9 mouse cellular contexts compared by ENCODE assay signal in genomic region chr5:124014180-124014579, GRCm38 (mm10). TPM values are rescaled to one million over a fixed set of nuclear protein-coding genes. Genes with fewer than 3 reads are reported as not detected.
DNase-seq lines count a peak whose midpoint lies in the region; ATAC-seq and TF ChIP-seq lines count a peak whose summit lies in the region.
"Had no signal": no experiment of that assay in that cellular context is flagged by ENCODE, and none has a peak within 500 bp of the region (broad histone marks: within the 10 kb centered on the region; RNA-seq: fewer than 3 reads in every experiment).

No protein-coding gene starts in this region.

- 36% methylated on average over 3 of the region's 3 CpGs for WGBS in heart, postnatal 0 days
- WGBS in neural tube, embryonic 13.5 days = 74% methylated on average over 3 of the region's 3 CpGs

- intact Hi-C loops in heart, postnatal 36 days (cut with DNase I) = no loop called here

- H3K4me2 ChIP-seq in heart, postnatal 0 days (ENCODE audit: low read depth, low read length) = peak overlapping the region; percentile 58
- H3K4me2 ChIP-seq in neural tube, embryonic 13.5 days = peak overlapping the region; percentile 25; the same call in 1 of the 2 replicates

- H3K36me3 ChIP-seq in heart, postnatal 0 days (replicated peaks; ENCODE audit: control insufficient read depth, insufficient read depth, low read length) = peaks cover under 1% of the 10 kb centered on the region; the same call in 1 of the 2 replicates
- peaks cover 14% of the 10 kb centered on the region for H3K36me3 ChIP-seq in neural tube, embryonic 13.5 days

- H3K4me3 ChIP-seq in heart, postnatal 0 days (ENCODE audit: low read depth, low read length) = peak overlapping the region; percentile 30; the same call in 1 of the 2 replicates
- no peak overlapping the region for H3K4me3 ChIP-seq in neural tube, embryonic 13.5 days
- H3K4me3 ChIP-seq: neural tube, embryonic 12.5 days had no signal

- peak overlapping the region; percentile 92 for H3K27ac ChIP-seq in heart, postnatal 0 days (ENCODE audit: low read depth)
- H3K27ac ChIP-seq in neural tube, embryonic 13.5 days (replicated peaks) = peak overlapping the region; percentile 64
- H3K27ac ChIP-seq: liver, embryonic 14.5 days; neural tube, embryonic 12.5 days had no signal

- no peak for TF ChIP-seq CTCF in heart, postnatal 0 days (IDR thresholded peaks at IDR 0.05; ENCODE audit: low read depth)

- H3K4me1 ChIP-seq in heart, postnatal 0 days (ENCODE audit: control insufficient read depth, insufficient read depth) = peaks cover 91% of the 10 kb centered on the region
- peaks cover 97% of the 10 kb centered on the region for H3K4me1 ChIP-seq in neural tube, embryonic 13.5 days (replicated peaks)

- peak overlapping the region; percentile 42 for H3K9ac ChIP-seq in heart, postnatal 0 days (replicated peaks; ENCODE audit: low read depth, low read length)
- no peak overlapping the region for H3K9ac ChIP-seq in neural tube, embryonic 13.5 days
- H3K9ac ChIP-seq: liver, embryonic 14.5 days; neural tube, embryonic 12.5 days had no signal

- no peak for ATAC-seq in heart, postnatal 0 days (ENCODE audit: insufficient read depth, low read depth)
- ATAC-seq in neural tube, embryonic 13.5 days (ENCODE audit: low read depth) = no peak
- ATAC-seq in CD4-positive, CD25-positive, alpha-beta regulatory T cell, adult 4 months = no peak

- no peak for TF ChIP-seq EP300 in heart, postnatal 0 days (IDR thresholded peaks at IDR 0.05; ENCODE audit: low read depth)

- DNase-seq in heart, postnatal 0 days (ENCODE audit: low spot score) = no peak
- no peak for DNase-seq in heart, postnatal 36 days
- DNase-seq in neural tube, embryonic 10.5 days (ENCODE audit: extremely low spot score, low spot score) = no peak
- peak; percentile 19 for DNase-seq in induced T-regulatory cell, adult 2 months (ENCODE audit: low read depth)
- DNase-seq in thymus, postnatal 0 days (ENCODE audit: low spot score) = no peak

- H3K9me3 ChIP-seq in heart, postnatal 0 days (replicated peaks; ENCODE audit: control insufficient read depth, low read length) = no peaks in the 10 kb centered on the region
- no peaks in the 10 kb centered on the region for H3K9me3 ChIP-seq in neural tube, embryonic 13.5 days
- H3K9me3 ChIP-seq: neural tube, embryonic 12.5 days had no signal

- H3K27me3 ChIP-seq in heart, postnatal 0 days (ENCODE audit: control insufficient read depth, insufficient read depth, low read length) = no peaks in the 10 kb centered on the region
- H3K27me3 ChIP-seq in neural tube, embryonic 13.5 days = no peaks in the 10 kb centered on the region
- H3K27me3 ChIP-seq: neural tube, embryonic 12.5 days had no signal

RNA-seq across cellular contexts. Expression of gene Vps37b, which starts 17.9 kb away (rescaled TPM):
- total RNA-seq in heart, postnatal 0 days (2014; rRNA removed; ENCODE audit: low replicate concordance) = 51.4 and 59.6 TPM in 2 replicates
- 44.5 and 55.7 TPM in 2 replicates for polyA plus RNA-seq in heart, postnatal 0 days (2015; fragmentation: Nextera tagmentation; extraction: Ambion mirVana)
- 10 to 100 TPM; 19.6 to 25.0 TPM for total RNA-seq in heart, postnatal 36 days (2021)
- 77.5 and 78.5 TPM in 2 replicates for polyA plus RNA-seq in neural tube, embryonic 13.5 days (2015; fragmentation: Nextera tagmentation; extraction: Ambion mirVana)
- 10 to 100 TPM; 17.8 to 22.1 TPM for polyA plus RNA-seq in CD4-positive, CD25-positive, alpha-beta regulatory T cell, adult 4 months (2017; shearing (Covaris generic))
- 32.4 and 32.8 TPM in 2 replicates for polyA plus RNA-seq in thymus, postnatal 0 days (2015; fragmentation: Nextera tagmentation; extraction: Ambion mirVana)

RNA-seq across cellular contexts. Expression of gene Hip1r, which starts 40.8 kb away (rescaled TPM):
- total RNA-seq in heart, postnatal 0 days (2014; rRNA removed; ENCODE audit: low replicate concordance) = 16.3 and 29.2 TPM in 2 replicates
- 9.3 and 11.9 TPM in 2 replicates for polyA plus RNA-seq in heart, postnatal 0 days (2015; fragmentation: Nextera tagmentation; extraction: Ambion mirVana)
- total RNA-seq in heart, postnatal 36 days (2021) = 10 to 100 TPM in 1 of 2 experiments, 1 to 10 TPM in 1; 8.6 to 17.0 TPM
- 17.1 and 22.3 TPM in 2 replicates for polyA plus RNA-seq in neural tube, embryonic 13.5 days (2015; fragmentation: Nextera tagmentation; extraction: Ambion mirVana)
- 10 to 100 TPM; 11.0 to 12.1 TPM for polyA plus RNA-seq in CD4-positive, CD25-positive, alpha-beta regulatory T cell, adult 4 months (2017; shearing (Covaris generic))
- 9.8 and 11.0 TPM in 2 replicates for polyA plus RNA-seq in thymus, postnatal 0 days (2015; fragmentation: Nextera tagmentation; extraction: Ambion mirVana)
